Mouse (Mus musculus): ENCODE data around the gene Ulk1.

The Ulk1 gene

DNA sequence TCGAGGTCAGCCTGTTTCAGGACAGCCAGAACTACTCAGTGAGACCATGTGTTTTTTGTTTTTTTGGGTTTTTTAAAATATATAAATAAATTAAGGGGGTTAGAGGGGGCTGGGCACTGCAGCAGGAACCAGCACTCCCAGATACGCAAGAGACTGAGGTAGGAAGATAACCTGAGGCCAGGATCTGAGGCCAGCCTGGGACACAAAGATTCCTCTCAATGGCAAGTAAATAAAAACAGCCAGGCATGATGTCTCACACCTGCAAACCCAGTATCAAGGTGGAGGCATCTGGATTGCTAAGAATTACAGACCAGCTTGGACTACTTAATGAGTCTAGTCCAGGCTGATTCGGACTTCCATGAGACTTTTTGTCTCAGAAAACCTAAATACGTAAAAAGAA lies 40.6 kb downstream of the Ulk1 start:
- no peak for DNase-seq (ENCODE audit: low spot score)

DNA sequence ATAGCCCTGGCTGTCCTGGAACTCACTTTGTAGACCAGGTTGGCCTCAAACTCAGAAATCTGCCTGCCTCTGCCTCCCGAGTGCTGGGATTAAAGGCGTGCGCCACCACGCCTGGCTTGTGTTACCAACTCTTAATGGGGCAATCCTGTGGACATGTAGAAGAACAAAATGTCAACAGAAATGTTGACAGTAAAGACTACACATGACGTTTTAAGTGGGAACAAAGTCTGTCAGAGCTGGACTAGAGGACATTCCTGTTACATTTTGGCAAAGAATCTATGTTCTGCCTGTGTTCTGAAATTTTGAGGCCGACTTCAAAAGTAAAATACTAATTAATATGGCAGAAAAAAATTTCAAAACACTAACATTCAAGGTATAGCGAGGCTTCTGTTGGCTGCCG lies 46.0 kb downstream of the Ulk1 start:
- DNase-seq (ENCODE audit: low spot score): no peak

DNA sequence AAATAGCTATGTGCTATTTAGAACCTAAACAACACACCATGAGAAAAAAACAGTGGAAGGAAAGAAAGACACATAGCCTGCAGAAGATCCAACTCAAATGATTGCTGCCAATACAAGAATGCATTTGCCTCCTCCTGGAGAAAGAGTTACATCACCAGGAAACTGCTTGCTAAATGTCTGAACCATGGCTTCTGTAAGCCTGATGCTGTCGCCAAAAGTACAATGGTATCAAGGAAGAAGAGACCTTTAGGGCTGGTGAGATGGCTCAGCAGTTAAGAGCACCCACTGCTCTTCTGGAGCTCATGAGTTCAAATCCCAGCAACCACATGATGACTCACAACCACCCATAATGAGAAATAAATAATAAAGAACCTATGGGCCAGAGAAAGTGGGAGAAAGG lies 64.9 kb downstream of the Ulk1 start:
- DNase-seq (ENCODE audit: low spot score): no peak

DNA sequence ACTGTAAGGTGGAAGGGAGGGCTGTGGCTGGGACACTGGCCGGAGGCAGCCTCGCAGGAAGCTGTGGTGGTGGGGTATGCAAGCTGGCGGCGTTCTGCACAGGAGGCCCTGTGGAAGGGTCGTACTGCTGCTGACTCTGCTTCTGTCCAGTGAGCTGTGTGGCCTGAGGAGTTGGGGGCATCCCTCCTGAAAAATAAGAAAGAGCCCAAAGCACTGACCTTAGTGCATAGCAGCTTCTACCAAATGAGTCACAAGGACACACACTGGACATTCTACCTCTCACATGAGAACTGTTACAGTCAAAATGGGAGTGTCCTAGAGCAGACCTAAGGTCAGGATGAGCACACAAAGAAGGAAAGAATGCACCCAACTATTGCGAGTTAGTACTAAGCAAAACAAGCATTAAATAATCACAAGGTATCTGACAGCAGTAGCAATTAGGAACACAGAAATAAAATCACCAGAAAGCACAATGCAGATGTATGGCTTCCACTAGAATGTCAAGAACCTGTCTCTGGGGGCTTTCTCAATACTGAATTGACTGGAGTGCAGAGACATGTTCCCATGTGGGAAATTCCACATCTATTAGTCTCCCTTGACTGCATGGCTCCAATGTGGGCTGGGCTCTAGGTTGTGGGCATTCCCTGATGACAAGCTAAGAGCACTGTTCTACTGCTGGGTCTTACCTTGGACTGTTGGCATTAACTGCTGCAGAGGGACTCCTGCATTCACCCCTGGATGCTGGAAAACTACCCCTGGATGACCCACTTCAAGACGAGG lies 70.2 kb downstream of the Ulk1 start:
- DNase-seq (ENCODE audit: low spot score): no peak

DNA sequence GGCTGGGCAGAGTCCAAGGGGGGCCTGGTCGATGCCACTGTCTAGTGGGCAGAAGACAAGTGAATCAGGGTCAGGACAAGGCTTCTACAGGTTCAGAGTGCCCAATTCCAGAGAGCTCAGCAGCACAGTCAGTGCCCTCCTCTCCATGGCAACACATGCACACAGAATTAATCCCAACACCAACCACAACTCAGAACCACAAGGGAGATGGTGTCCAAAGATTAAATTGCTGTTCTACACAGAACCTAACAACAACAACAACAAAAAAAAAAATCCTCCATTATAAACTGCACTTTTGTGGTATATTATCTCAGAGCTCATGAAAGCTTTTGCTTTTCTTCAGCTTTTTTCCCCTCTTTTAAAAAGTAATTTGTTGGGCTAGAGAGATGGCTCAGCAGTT lies 74.3 kb downstream of the Ulk1 start:
- DNase-seq (ENCODE audit: low spot score): no peak
